Mouse (Mus musculus): ENCODE data around the gene Cilp2.

The Cilp2 gene

DNA sequence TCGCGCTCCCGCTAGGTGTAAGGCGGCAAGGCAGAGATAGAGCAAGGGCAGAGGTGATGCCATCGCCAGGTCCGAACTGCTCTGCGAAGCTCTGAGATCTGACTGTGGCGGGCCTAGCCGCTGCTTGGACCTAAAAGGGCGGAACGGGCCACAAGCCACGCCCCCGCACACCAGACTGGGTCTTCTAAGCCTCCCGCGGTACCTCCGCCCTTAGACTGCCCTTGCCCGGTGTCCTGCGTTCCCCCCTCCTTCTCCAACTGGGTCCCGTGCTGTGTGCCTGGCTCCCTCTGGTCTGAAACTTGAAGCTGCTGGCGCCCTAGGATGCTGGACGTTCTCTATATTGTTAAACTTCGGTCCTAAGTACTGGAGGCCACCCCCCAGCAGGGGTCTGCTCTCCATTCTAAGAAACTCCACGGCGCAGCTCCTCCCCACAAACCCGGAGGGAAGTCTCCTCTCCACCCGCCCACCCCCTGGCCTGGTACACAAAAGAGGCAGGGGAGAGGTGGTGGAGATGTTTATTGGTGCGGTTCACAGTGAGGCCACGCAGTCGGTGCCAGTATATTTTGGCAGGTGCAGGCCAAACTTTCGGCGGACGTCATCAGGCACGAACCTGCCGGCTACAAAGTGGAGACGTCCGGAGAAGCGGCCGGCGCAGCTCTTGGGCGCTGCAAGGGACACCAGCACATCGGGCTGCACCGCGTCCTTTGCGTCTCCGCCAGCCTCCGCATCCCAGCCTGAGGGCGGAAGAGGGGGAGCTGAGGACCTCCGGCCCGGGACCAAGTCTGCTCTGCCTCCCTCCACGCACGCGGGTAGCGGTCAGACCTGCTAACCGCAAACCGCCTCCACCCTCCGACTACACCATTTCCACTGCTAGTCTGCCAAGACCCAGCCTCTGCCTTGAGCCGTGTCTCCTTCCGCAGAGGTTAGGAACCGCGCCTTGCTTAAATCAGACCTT lies at the start of gene Cilp2:
Gene Cilp2 (minus strand): TSS at position 399 of the 955 bp plus-strand sequence.
- DNase-seq (ENCODE audit: low read depth, low spot score) = no peak

- DNase-seq (ENCODE audit: low read depth, low spot score) = no peak
These were observed 48.7 kb upstream of the Cilp2 start for GRCm38 (mm10) chr8:69936050-69936794.

DNA sequence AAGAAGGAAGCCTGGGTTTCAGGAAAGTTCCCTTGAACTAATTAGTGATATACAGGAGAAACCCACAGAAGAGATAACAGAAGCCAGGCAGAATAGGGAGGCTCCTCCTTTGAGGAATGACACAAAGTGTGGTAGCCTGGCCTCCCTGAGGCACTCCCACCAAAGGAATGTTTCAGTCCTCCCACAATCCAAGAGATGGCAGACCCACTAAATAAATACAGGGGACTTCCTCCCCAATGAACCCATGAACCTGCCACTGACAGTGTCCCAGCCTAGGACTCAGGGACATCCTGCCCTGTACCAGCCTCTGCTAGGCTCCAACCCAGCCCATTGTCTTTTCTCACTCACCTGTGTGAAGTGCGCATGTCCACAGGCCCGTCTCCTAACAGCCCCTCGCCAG lies 47.9 kb upstream of the Cilp2 start:
- DNase-seq (ENCODE audit: low read depth, low spot score) = no peak

- no peak for DNase-seq (ENCODE audit: low read depth, low spot score)
These were observed 47.1 kb upstream of the Cilp2 start for GRCm38 (mm10) chr8:69934582-69934981.

DNA sequence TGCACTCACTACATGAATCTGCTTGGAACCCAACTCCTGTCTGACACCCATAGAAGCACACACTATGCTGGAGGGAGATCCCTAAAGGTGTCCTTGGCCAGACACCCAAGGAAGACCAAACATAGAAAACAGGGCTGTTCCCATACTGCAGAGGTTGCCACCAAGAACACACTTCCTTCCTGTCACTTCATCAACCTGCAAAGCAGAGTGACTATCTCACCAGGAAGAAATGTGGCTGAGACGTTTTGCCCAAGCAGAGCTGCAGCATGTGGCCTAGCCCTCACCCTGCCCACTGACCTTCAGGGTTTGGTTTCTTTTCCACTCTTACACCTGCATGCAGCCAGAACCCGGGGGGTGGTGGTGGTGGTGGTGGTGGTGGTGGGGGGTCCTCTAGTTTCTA lies 46.3 kb upstream of the Cilp2 start:
- no peak for DNase-seq (ENCODE audit: low read depth, low spot score)

- DNase-seq (ENCODE audit: low read depth, low spot score) = no peak
These were observed 39.4 kb upstream of the Cilp2 start for GRCm38 (mm10) chr8:69926901-69927300.

- no peak for DNase-seq (ENCODE audit: low read depth, low spot score)
These were observed 36.5 kb upstream of the Cilp2 start for GRCm38 (mm10) chr8:69923986-69924385.

- DNase-seq (ENCODE audit: low read depth, low spot score) = no peak
These were observed 33.7 kb upstream of the Cilp2 start for GRCm38 (mm10) chr8:69921141-69921540.

DNA sequence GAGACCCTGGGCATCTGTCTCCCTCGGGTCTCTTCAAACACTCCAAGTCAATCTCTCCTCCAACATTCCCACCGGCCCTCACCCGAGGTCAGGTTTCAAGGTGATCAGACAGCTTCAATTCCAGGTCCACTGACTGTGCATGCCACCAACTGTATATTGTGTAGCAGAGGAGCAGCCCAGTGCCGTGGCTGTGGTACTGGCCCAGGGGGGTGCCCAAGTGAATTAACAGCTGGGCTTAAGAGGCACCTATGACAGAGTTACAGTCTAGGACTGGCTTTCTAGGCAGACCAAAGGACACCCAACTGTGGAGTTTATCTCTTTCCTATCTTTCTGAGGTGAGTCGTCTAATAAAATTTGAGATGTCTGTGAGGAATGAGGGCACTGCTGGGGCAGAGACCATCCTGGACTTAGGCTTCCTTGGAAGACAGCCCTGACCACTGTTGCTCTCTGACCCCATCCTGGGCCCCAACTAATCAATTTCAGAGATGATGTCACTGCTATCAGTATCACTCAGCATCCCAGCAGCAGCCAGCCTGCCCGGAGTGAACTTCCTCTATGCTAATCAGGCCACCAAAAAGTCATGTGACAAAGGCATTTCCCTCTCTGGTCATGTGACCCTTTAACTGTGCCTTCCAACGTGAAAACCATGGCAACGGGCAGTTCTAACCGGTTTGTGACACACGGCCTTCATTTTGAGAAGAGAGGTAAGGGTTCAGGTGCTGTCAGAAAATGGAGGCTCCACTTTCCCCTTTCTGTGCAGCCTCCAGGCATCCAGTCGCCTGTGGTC lies 32.6 kb upstream of the Cilp2 start:
- peak; percentile 60 for DNase-seq (ENCODE audit: low read depth, low spot score)

DNA sequence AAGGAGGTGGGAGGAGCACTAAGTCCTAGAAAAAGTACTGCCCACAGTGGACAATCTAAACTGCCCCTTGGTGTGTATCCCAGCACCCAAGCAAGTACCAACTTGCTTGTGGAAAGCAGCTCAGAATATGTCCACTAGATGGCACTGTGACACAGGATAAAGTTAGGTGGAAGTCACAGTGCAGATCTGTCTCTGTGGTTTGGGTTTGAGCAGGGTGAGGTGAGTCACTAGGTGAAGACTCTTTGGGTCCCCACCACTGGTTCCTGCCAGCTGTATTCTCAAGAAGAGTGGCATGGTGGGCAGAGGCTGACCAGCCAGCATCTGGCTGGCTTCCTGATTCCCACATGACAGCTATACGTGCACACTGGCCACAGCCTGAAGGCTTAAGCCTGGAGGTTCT lies 31.5 kb upstream of the Cilp2 start:
- DNase-seq (ENCODE audit: low read depth, low spot score) = peak; percentile 81

DNA sequence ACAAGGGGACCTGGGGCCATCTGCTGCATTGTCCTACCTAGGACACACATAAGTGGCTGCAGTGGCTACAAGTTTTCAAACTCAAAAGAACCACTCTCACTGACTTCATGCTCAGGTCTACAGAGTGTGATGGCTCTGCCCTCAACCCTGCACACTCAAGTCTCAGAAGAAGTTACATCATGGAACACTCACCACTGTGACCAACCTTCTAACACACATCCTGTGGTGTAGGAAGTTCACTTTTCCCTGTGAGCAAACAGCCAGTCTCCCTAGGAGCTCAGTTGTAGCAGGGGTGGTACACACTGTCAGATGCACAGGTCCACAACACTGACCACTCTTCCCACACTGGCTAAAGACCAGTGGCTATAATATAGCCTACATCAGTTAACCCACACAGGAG lies 31.0 kb upstream of the Cilp2 start:
- DNase-seq (ENCODE audit: low read depth, low spot score) = no peak

DNA sequence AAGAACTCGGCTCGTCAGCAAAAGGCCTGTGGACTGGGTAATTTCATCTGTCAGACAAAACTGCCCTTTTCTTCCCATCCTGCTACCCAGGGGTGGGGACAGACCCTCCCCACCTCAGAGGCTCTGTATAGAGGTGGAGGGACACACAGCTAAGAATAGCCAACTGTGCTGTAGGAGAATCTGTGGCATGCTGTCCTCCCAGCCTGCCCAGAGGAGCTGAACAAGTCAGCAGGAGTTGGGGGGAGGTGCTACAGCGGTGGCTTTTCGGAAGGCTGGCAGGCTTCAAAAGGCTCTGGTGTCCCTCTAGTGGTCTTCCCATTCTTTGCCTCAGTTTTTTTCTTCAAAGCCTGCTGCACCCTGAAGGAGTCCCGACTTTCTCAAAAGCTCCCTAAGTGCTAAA lies 28.3 kb upstream of the Cilp2 start:
- DNase-seq (ENCODE audit: low read depth, low spot score) = no peak

DNA sequence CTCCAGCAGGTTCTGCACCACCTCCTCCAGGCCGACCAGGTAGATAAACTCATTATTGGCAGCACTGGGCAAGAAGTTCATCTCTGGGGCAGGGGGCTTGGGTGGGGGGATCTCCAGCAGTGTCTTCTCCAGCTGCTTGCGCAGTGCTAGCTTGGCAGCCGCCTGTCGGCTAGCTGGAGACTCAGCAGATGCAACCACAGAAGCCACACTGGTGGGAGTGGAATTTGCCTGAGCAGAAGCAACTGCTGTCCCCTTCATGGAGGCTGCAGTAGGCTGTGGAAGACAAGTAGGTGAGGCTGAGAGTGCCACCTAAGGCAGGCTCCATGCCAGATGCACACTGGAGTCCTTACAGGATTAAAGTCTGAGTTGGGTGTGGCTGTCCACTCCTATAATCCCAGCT lies 27.0 kb upstream of the Cilp2 start:
- DNase-seq (ENCODE audit: low read depth, low spot score) = no peak

DNA sequence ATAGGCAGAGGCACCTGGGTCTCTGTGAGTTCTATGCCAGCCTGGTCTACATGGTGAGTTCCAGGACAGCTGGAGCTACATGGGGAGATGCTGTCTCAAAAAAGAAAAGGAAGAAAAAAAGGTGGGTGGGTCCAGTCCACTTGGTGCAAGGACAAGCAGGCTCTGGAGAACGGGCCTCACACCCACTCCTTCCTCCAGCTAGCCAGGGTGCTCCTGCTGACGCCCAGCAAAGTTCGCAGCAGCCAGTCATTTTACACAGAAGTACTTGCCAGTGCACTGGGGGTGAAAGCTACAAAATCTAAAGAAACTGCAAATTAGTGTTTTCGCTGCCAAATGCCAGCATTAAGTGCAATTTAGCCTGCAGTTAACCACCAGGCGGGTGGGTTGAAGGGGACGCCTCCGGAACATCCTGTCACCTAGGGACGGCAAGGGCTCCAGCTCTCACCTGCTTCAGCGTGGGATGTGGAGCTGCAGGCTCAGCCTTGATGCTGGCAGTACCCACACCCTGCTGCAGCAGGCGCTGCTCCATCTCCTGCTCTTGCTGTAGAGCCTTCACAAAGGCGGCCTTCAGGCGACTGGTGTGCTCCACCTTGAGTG lies 25.1 kb upstream of the Cilp2 start:
- DNase-seq (ENCODE audit: low read depth, low spot score) = no peak

DNA sequence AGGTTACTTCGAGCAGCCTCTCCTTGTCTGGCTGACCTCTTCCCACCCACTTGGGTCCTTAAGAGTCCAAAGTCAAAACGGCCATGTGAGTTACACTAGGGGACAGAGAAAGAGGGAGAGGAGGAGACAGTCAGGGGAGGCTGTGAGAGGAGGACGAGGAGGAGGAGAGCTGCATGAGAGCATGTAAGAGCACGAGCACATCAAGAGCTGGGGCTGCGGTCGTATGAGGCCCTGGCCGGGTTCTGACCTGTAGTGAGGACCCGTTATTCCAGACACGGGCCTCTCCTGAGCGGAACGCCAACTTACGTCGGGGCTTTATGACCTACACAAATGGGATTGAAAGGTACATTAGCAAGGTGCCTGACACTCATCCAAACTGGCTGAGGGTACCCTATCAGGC lies 24.4 kb upstream of the Cilp2 start:
- no peak for DNase-seq (ENCODE audit: low read depth, low spot score)

DNA sequence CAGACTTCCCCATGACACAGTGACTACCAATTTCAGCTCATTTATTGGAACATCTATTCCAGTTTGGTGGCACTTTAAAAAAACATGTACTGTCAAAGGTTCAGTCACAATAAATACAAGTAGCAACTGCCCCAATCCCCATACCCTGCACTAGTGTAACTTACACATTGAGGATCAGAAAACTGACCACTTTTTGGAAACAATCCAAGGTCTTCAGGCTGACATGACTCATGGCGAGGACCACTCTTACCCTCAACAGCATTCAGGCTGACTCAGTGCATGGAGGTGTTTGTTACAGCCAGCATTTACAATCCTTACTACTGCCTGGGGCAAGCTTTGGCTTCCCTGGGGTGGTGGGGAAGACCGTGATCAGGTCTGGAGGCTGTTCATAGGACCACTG lies 19.6 kb upstream of the Cilp2 start:
- no peak for DNase-seq (ENCODE audit: low read depth, low spot score)

- no peak for DNase-seq (ENCODE audit: low read depth, low spot score)
These were observed 18.8 kb upstream of the Cilp2 start for GRCm38 (mm10) chr8:69906260-69906659.

DNA sequence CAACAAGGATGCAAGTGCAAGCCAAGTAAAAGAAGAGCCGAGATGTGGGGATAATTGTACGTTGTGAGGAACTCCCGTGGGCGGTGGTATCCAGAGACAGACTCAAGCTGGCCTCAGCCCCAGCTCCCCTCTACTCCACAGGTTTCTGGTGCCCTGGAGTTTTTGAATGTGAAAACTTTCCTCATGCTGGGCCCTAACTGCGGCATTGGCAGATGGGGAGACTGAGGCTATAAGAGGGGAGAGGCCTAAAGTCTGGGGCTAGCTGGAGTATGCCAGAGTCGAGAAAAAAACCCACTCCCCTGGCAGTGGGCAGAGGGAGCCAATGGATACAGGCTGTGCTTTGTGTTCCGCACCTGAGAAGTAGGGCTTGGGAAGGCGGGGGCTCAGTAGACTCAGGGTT lies 16.6 kb upstream of the Cilp2 start:
- DNase-seq (ENCODE audit: low read depth, low spot score) = no peak

- DNase-seq (ENCODE audit: low read depth, low spot score) = peak; percentile 94
These were observed 15.6 kb upstream of the Cilp2 start for GRCm38 (mm10) chr8:69903063-69903542.

DNA sequence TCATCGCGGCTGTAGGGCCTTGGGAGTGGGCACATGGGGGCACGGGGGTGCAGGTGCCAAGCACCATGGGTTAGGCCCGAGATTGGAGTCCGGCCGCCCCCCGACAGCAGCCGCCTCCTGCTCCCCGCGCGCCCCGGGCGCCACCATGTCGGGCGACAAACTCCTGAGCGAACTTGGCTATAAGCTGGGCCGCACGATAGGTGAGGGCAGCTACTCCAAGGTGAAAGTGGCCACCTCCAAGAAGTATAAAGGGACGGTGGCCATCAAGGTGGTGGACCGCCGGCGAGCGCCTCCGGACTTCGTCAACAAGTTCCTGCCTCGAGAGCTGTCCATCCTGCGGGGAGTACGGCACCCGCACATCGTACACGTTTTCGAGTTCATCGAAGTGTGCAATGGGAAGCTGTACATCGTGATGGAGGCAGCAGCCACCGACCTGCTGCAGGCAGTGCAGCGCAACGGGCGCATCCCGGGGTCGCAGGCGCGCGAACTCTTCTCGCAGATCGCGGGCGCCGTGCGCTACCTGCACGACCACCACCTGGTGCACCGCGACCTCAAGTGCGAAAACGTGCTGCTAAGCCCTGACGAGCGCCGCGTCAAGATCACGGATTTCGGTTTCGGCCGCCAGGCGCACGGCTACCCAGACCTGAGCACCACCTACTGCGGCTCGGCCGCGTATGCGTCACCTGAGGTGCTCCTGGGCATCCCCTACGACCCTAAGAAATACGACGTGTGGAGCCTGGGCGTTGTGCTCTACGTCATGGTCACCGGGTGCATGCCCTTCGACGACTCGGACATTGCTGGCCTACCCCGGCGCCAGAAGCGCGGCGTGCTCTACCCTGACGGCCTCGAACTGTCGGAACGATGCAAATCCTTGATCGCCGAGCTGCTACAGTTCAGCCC lies 14.9 kb upstream of the Cilp2 start, which contains the start of the genes Tssk6, Ndufa13 and Yjefn3:
Gene Tssk6 (plus strand): TSS at position 22 of the 900 bp plus-strand sequence.
Gene Ndufa13 (minus strand): TSS at position 396 of the 900 bp plus-strand sequence.
Gene Yjefn3 (minus strand): TSS at position 550 of the 900 bp plus-strand sequence.
- peak; percentile 36 for DNase-seq (ENCODE audit: low read depth, low spot score)

Data from c-Kit-negative CD71-positive TER-119-positive erythroid progenitor cells, embryonic 14.5 days (primary cell).